Mouse (Mus musculus) liver, embryonic 14.5 days (tissue): ENCODE measurements around the gene Dscam.

Source experiments
- CTCF ChIP-seq: IDR thresholded peaks from 2 replicates; pipeline ENCODE4 v1.5.1; 2016; ENCODE audit warnings: antibody characterized with exemption, low read depth, control low read depth
- EP300 ChIP-seq: IDR thresholded peaks from 2 replicates; pipeline ENCODE4 v1.6.1; 2016; ENCODE audit warnings: antibody characterized with exemption, low read depth

DNA sequence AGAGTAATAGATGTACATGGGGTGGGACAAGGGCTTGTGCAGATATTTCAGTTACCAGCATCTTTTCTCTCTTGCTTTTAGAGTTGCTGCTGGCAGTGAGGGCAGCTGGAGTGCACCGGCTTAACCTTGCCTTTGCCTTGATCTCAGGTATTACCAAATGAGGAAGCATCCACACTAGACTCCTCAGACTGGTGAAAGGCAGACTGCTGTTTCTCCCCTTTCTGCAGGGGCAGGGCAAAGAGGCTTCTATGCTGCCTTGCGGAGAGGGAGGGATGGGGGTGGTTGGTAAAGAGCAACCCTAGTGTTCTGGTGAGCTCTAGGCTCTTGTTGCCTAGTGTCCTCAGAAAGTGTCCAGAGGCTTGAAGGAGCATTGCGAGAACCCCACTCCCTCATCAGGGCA, 412.2 kb downstream of the Dscam start:
- no peak for TF ChIP-seq CTCF
- TF ChIP-seq EP300: no peak
